Mouse (Mus musculus): ENCODE data around the gene Cyp2j6. TPM values are rescaled to one million over a fixed set of nuclear protein-coding genes. Genes with fewer than 3 reads are reported as not detected.

Gene Cyp2j6
- polyA plus RNA-seq (2017; shearing (Covaris generic)) = under 1 TPM in 1 of 2 experiments, not detected in 1; 0.40 TPM

GRCm38 (mm10) chr4:96553133-96553819, at the start of gene Cyp2j6:
Gene Cyp2j6, minus strand, starts transcription at chr4:96553661.

GRCm38 (mm10) chr4:96590911-96591790, 37.7 kb upstream of the Cyp2j6 start, which contains the start of gene Cyp2j9:
Gene Cyp2j9, minus strand, starts transcription at chr4:96591578.

GRCm38 (mm10) chr4:96507286-96507685, 46.2 kb downstream of the Cyp2j6 start, which contains the start of gene Cyp2j8:
Gene Cyp2j8, minus strand, starts transcription at chr4:96507386.

Other genes starting within 250 kb of the Cyp2j6 start
- under 1 TPM in 1 of 2 experiments, not detected in 1; 0.11 TPM for gene Cyp2j11, start 205.0 kb downstream of the Cyp2j6 start, polyA plus RNA-seq (2017; shearing (Covaris generic))
- gene Cyp2j8, start 46.3 kb downstream of the Cyp2j6 start, polyA plus RNA-seq (2017; shearing (Covaris generic)) = under 1 TPM in 1 of 2 experiments, not detected in 1; 0.18 TPM
- under 1 TPM; 0.20 to 0.87 TPM for gene Cyp2j9, start 37.9 kb upstream of the Cyp2j6 start, polyA plus RNA-seq (2017; shearing (Covaris generic))
- gene Cyp2j5, start 110.5 kb upstream of the Cyp2j6 start, polyA plus RNA-seq (2017; shearing (Covaris generic)) = not detected
- gene Gm12695, start 231.5 kb upstream of the Cyp2j6 start, polyA plus RNA-seq (2017; shearing (Covaris generic)) = under 1 TPM in 1 of 2 experiments, not detected in 1; 0.49 TPM